Mouse (Mus musculus): ENCODE data around the gene Phldb2. TPM values are rescaled to one million over a fixed set of nuclear protein-coding genes. Genes with fewer than 3 reads are reported as not detected.

Phldb2 gene
- polyA plus RNA-seq, 1 experiment from 2014 or later = 40.2 TPM

- WGBS = 37% methylated on average over 5 of the region's 5 CpGs
- DNase-seq (ENCODE audit: low spot score) (peak; percentile 53), ATAC-seq (ENCODE audit: low read depth) (no peak)
- Histone ChIP-seq H3K4me1 (ENCODE audit: control insufficient read depth, insufficient read depth, low read length) (peaks cover 30% of the 10 kb centered on the region), H3K36me3 (ENCODE audit: control insufficient read depth, insufficient read depth, low read length) (no peaks in the 10 kb centered on the region), H3K27ac (replicated peaks; ENCODE audit: low read depth, low read length) (no peak overlapping the region), H3K9me3 (ENCODE audit: control insufficient read depth, low read length) (no peaks in the 10 kb centered on the region), H3K9ac (ENCODE audit: low read depth, low read length) (no peak overlapping the region), H3K4me3 (ENCODE audit: low read depth, low read length) (no peak overlapping the region), H3K27me3 (replicated peaks; ENCODE audit: control insufficient read depth, insufficient read depth, low read length) (no peaks in the 10 kb centered on the region), H3K4me2 (ENCODE audit: low read depth, low read length) (no peak overlapping the region)
These were observed 58.4 kb downstream of the Phldb2 start for GRCm38 (mm10) chr16:45894998-45895397.

GRCm38 (mm10) chr16:45893796-45894195 lies 59.6 kb downstream of the Phldb2 start:
- WGBS = 73% methylated on average over 2 of the region's 2 CpGs
- no peak for ATAC-seq (ENCODE audit: low read depth)
- no peak overlapping the region for H3K27ac ChIP-seq (replicated peaks; ENCODE audit: low read depth, low read length)

GRCm38 (mm10) chr16:45892928-45893327 lies 60.5 kb downstream of the Phldb2 start:
- H3K27ac ChIP-seq (replicated peaks; ENCODE audit: low read depth, low read length) = 0 out of 2 replicates have a peak overlapping the region, but pooled peaks have one; percentile 25
- H3K27me3 ChIP-seq (replicated peaks; ENCODE audit: control insufficient read depth, insufficient read depth, low read length) = no peaks in the 10 kb centered on the region
- 21% methylated on average over 1 of the region's 1 CpGs for WGBS
- DNase-seq (ENCODE audit: low spot score) = peak; percentile 37
- peak; percentile 44; the same call in 1 of the 2 replicates for ATAC-seq (ENCODE audit: low read depth)
- no peak overlapping the region for H3K4me3 ChIP-seq (ENCODE audit: low read depth, low read length)
- no peak overlapping the region for H3K9ac ChIP-seq (ENCODE audit: low read depth, low read length)
- H3K4me2 ChIP-seq (ENCODE audit: low read depth, low read length) = no peak overlapping the region
- H3K9me3 ChIP-seq (ENCODE audit: control insufficient read depth, low read length) = no peaks in the 10 kb centered on the region
- no peaks in the 10 kb centered on the region for H3K36me3 ChIP-seq (ENCODE audit: control insufficient read depth, insufficient read depth, low read length)
- H3K4me1 ChIP-seq (ENCODE audit: control insufficient read depth, insufficient read depth, low read length) = peaks cover 30% of the 10 kb centered on the region

More at GRCm38 (mm10) chr16:45893796-45894195, 59.6 kb downstream of the Phldb2 start:
- Histone ChIP-seq H3K9ac (ENCODE audit: low read depth, low read length) (no peak overlapping the region), H3K9me3 (ENCODE audit: control insufficient read depth, low read length) (no peaks in the 10 kb centered on the region), H3K4me3 (ENCODE audit: low read depth, low read length) (no peak overlapping the region), H3K4me2 (ENCODE audit: low read depth, low read length) (no peak overlapping the region), H3K27me3 (replicated peaks; ENCODE audit: control insufficient read depth, insufficient read depth, low read length) (no peaks in the 10 kb centered on the region), H3K36me3 (ENCODE audit: control insufficient read depth, insufficient read depth, low read length) (no peaks in the 10 kb centered on the region), H3K4me1 (ENCODE audit: control insufficient read depth, insufficient read depth, low read length) (peaks cover 30% of the 10 kb centered on the region)
- no peak for DNase-seq (ENCODE audit: low spot score)

GRCm38 (mm10) chr16:45890471-45891200 lies 62.8 kb downstream of the Phldb2 start:
- H3K36me3 ChIP-seq (ENCODE audit: control insufficient read depth, insufficient read depth, low read length) = no peaks in the 10 kb centered on the region
- WGBS = 71% methylated on average over 4 of the region's 4 CpGs
- ATAC-seq (ENCODE audit: low read depth) (no peak), DNase-seq (ENCODE audit: low spot score) (no peak)
- no peak overlapping the region for H3K27ac ChIP-seq (replicated peaks; ENCODE audit: low read depth, low read length)
- peaks cover 30% of the 10 kb centered on the region for H3K4me1 ChIP-seq (ENCODE audit: control insufficient read depth, insufficient read depth, low read length)
- no peaks in the 10 kb centered on the region for H3K9me3 ChIP-seq (ENCODE audit: control insufficient read depth, low read length)
- H3K4me3 ChIP-seq (ENCODE audit: low read depth, low read length) = no peak overlapping the region
- no peak overlapping the region for H3K9ac ChIP-seq (ENCODE audit: low read depth, low read length)
- no peaks in the 10 kb centered on the region for H3K27me3 ChIP-seq (replicated peaks; ENCODE audit: control insufficient read depth, insufficient read depth, low read length)
- H3K4me2 ChIP-seq (ENCODE audit: low read depth, low read length) = no peak overlapping the region

GRCm38 (mm10) chr16:45889636-45890035 lies 63.8 kb downstream of the Phldb2 start:
- ATAC-seq (ENCODE audit: low read depth) = no peak
- Histone ChIP-seq H3K9ac (ENCODE audit: low read depth, low read length) (no peak overlapping the region), H3K9me3 (ENCODE audit: control insufficient read depth, low read length) (no peaks in the 10 kb centered on the region), H3K27ac (replicated peaks; ENCODE audit: low read depth, low read length) (no peak overlapping the region), H3K36me3 (ENCODE audit: control insufficient read depth, insufficient read depth, low read length) (no peaks in the 10 kb centered on the region), H3K27me3 (replicated peaks; ENCODE audit: control insufficient read depth, insufficient read depth, low read length) (no peaks in the 10 kb centered on the region), H3K4me3 (ENCODE audit: low read depth, low read length) (no peak overlapping the region), H3K4me1 (ENCODE audit: control insufficient read depth, insufficient read depth, low read length) (peaks cover 20% of the 10 kb centered on the region), H3K4me2 (ENCODE audit: low read depth, low read length) (no peak overlapping the region)
- 53% methylated on average over 4 of the region's 4 CpGs for WGBS
- peak; percentile 29 for DNase-seq (ENCODE audit: low spot score)

DNA sequence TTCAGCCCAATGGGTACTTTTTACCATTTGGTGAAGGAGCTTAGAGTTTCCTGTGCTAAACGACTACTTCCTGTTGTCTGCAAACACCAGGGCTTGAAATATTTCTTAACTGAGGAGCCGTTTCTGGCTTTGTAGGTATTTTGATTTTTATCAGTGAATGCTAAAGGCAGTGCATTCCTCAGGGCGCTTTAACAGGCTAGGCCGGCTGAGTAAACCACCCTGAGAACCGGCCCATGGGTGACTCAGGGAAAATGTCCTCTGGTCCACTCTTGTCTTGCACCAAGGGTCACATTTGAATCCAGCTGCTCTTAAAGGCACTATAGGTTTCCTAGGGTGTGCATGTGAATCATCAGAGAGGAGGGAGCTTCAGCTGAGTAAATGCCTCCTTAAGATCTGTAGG lies 66.8 kb downstream of the Phldb2 start:
- Histone ChIP-seq H3K27ac (replicated peaks; ENCODE audit: low read depth, low read length) (no peak overlapping the region), H3K36me3 (ENCODE audit: control insufficient read depth, insufficient read depth, low read length) (no peaks in the 10 kb centered on the region), H3K9ac (ENCODE audit: low read depth, low read length) (no peak overlapping the region), H3K4me1 (ENCODE audit: control insufficient read depth, insufficient read depth, low read length) (no peaks in the 10 kb centered on the region), H3K4me3 (ENCODE audit: low read depth, low read length) (no peak overlapping the region), H3K4me2 (ENCODE audit: low read depth, low read length) (no peak overlapping the region), H3K9me3 (ENCODE audit: control insufficient read depth, low read length) (no peaks in the 10 kb centered on the region), H3K27me3 (replicated peaks; ENCODE audit: control insufficient read depth, insufficient read depth, low read length) (no peaks in the 10 kb centered on the region)
- ATAC-seq (ENCODE audit: low read depth) (no peak), DNase-seq (ENCODE audit: low spot score) (no peak)
- WGBS = 69% methylated on average over 5 of the region's 5 CpGs

DNA sequence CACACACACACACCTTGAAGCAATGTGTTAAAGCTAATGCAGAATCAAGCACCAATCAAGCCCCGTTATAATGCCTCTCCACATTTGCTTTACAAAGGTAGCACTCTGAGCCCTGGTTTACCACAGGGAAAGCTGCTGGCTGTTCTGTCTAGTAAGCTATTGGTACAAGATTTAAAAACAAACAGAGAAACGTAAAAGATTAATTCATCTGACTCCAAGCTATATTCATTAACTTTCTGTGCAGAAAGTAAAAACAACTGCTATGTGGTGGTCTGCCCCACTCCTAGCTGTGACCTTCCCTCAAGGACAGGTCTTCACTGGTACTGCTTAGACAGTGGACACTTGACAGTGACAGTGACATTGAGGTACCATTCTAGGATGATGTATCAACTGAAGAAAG lies 69.2 kb downstream of the Phldb2 start:
- H3K27me3 ChIP-seq (replicated peaks; ENCODE audit: control insufficient read depth, insufficient read depth, low read length) = no peaks in the 10 kb centered on the region
- H3K27ac ChIP-seq (replicated peaks; ENCODE audit: low read depth, low read length) = no peak overlapping the region
- no peak overlapping the region for H3K9ac ChIP-seq (ENCODE audit: low read depth, low read length)
- ATAC-seq (ENCODE audit: low read depth) (no peak), DNase-seq (ENCODE audit: low spot score) (no peak)
- no peaks in the 10 kb centered on the region for H3K9me3 ChIP-seq (ENCODE audit: control insufficient read depth, low read length)
- H3K4me2 ChIP-seq (ENCODE audit: low read depth, low read length) = no peak overlapping the region
- no peaks in the 10 kb centered on the region for H3K4me1 ChIP-seq (ENCODE audit: control insufficient read depth, insufficient read depth, low read length)
- H3K36me3 ChIP-seq (ENCODE audit: control insufficient read depth, insufficient read depth, low read length) = no peaks in the 10 kb centered on the region
- WGBS = 75% methylated on average over 2 of the region's 2 CpGs
- H3K4me3 ChIP-seq (ENCODE audit: low read depth, low read length) = no peak overlapping the region

DNA sequence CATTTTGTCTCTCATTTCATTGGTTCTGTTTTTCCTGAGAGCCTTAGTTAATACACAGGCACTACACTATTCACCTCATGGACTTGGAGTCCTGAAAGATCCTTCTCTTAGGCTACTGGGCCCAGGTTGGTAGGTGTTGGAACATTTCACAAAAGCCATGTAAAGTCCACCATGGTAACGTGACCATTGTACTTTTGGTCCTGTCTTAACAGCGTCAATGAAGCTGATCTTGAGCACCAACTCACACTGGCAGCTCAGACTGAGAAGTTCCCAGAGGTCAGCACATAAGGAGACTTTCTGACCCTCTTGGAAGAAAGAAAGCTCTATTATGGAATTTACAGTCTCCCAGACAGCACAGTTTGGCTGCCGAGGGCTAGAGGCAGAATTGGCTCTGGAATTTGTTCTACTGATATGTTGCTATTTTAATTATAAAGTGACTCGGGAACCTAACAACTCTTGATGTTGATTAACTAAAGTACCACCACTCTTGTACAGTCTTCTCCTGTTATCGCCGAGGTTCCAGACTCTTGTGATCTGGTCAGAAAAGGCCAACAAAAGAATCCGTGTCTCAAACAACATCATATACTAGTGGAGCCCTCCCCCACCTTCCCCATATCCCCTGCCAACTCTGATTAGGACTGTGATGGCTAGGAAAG lies 72.1 kb downstream of the Phldb2 start:
- Histone ChIP-seq H3K36me3 (ENCODE audit: control insufficient read depth, insufficient read depth, low read length) (no peaks in the 10 kb centered on the region), H3K9me3 (ENCODE audit: control insufficient read depth, low read length) (no peaks in the 10 kb centered on the region), H3K27ac (replicated peaks; ENCODE audit: low read depth, low read length) (no peak overlapping the region; the same call in 1 of the 2 replicates), H3K9ac (ENCODE audit: low read depth, low read length) (no peak overlapping the region), H3K4me1 (ENCODE audit: control insufficient read depth, insufficient read depth, low read length) (no peaks in the 10 kb centered on the region), H3K4me3 (ENCODE audit: low read depth, low read length) (no peak overlapping the region), H3K4me2 (ENCODE audit: low read depth, low read length) (no peak overlapping the region), H3K27me3 (replicated peaks; ENCODE audit: control insufficient read depth, insufficient read depth, low read length) (no peaks in the 10 kb centered on the region)
- no peak for DNase-seq (ENCODE audit: low spot score)
- no peak for ATAC-seq (ENCODE audit: low read depth)
- WGBS = 72% methylated on average over 7 of the region's 7 CpGs

Measured in embryonic facial prominence, embryonic 14.5 days (tissue).